Mouse (Mus musculus) spleen, adult 2 months (tissue): ENCODE measurements around the gene Rorb. TPM values are rescaled to one million over a fixed set of nuclear protein-coding genes. Genes with fewer than 3 reads are reported as not detected.

Experiments used
- DNase-seq, 2 experiments: peaks; one replicate each; pipeline versions ENCODE4 v3.0.0 to v3.0.0-alpha.2; 2012 to 2021; ENCODE audit warnings: low spot score in 2 of 2, low read depth in 1 of 2
- H3K27ac ChIP-seq: fragments of 200-500 bp; 2 replicates; pipeline ENCODE4 v1.5.1; 2012; ENCODE audit warnings: low read length, inconsistent platforms; ENCODE audit not compliant: insufficient read depth
- H3K27me3 ChIP-seq: fragments of 200-500 bp; 2 replicates; pipeline ENCODE4 v1.6.1; 2012; ENCODE audit warnings: mild to moderate bottlenecking, moderate library complexity, low read length, inconsistent platforms; ENCODE audit not compliant: control insufficient read depth, insufficient read depth
- H3K36me3 ChIP-seq: fragments of 200-500 bp; 2 replicates; pipeline ENCODE4 v1.6.1; 2012; ENCODE audit warnings: mild to moderate bottlenecking, low read length, inconsistent platforms; ENCODE audit not compliant: control insufficient read depth, insufficient read depth
- H3K4me1 ChIP-seq: fragments of 200-500 bp; 2 replicates; pipeline ENCODE4 v1.6.1; 2011; ENCODE audit warnings: inconsistent platforms; ENCODE audit not compliant: control insufficient read depth, insufficient read depth, insufficient read length
- H3K4me3 ChIP-seq: fragments of 200-500 bp; 2 replicates; pipeline ENCODE4 v1.5.1; 2011; ENCODE audit warnings: mild to moderate bottlenecking, inconsistent platforms; ENCODE audit not compliant: insufficient read depth, insufficient read length; ENCODE audit errors: extremely low read depth
- CTCF ChIP-seq: fragments of 200-500 bp; IDR thresholded peaks from 2 replicates; pipeline ENCODE4 v1.5.1; 2011; ENCODE audit warnings: mild to moderate bottlenecking, inconsistent platforms; ENCODE audit not compliant: insufficient read depth, insufficient read length, insufficient replicate concordance; ENCODE audit errors: extremely low read depth
- POLR2A ChIP-seq: fragments of 200-500 bp; IDR thresholded peaks from 2 replicates; pipeline ENCODE4 v1.6.1; 2011; ENCODE audit warnings: low read depth, low read length, inconsistent platforms
- WGBS: fragments of 180-500 bp; shearing (Covaris S2); methylation state at CpG from one replicate; pipeline ENCODE4 v1.1.7; 2018; 5-methylcytosine and 5-hydroxymethylcytosine counted together
- polyA plus RNA-seq: library from polyadenylated mRNA; depleted of rRNA; stranded (reverse); fragments of >200 nt; gene quantifications from 2 replicates; pipeline ENCODE4 v1.2.3, GENCODE M21; 2012

Rorb gene
- polyA plus RNA-seq, 1 experiment, result not detected

- no peak for TF ChIP-seq CTCF
- no peak for TF ChIP-seq POLR2A
- 5% methylated on average over 12 of the region's 12 CpGs for WGBS
- H3K27me3 ChIP-seq, result peaks cover 3% of the 10 kb centered on the region; the same call in 1 of the 2 replicates
- no peak overlapping the region for H3K27ac ChIP-seq
- no peaks in the 10 kb centered on the region for H3K36me3 ChIP-seq
- no peak overlapping the region for H3K4me3 ChIP-seq
- no peaks in the 10 kb centered on the region for H3K4me1 ChIP-seq
- DNase-seq, result no peak
Observed at GRCm38 (mm10) chr19:19111428-19112170, 603 bp upstream of the Rorb start.

GRCm38 (mm10) chr19:19110011-19110768 lies 806 bp downstream of the Rorb start:
- H3K27ac ChIP-seq, result no peak overlapping the region
- H3K27me3 ChIP-seq, result peaks cover 3% of the 10 kb centered on the region; the same call in 1 of the 2 replicates
- no peaks in the 10 kb centered on the region for H3K4me1 ChIP-seq
- TF ChIP-seq CTCF (no peak), POLR2A (no peak)
- no peaks in the 10 kb centered on the region for H3K36me3 ChIP-seq
- 4% methylated on average over 49 of the region's 49 CpGs for WGBS
- H3K4me3 ChIP-seq, result no peak overlapping the region
- DNase-seq, result no peak

GRCm38 (mm10) chr19:19108596-19109381 lies 2.2 kb downstream of the Rorb start:
- H3K27me3 ChIP-seq, result peaks cover 3% of the 10 kb centered on the region; the same call in 1 of the 2 replicates
- DNase-seq, result no peak
- 40% methylated on average over 13 of the region's 13 CpGs for WGBS
- no peaks in the 10 kb centered on the region for H3K36me3 ChIP-seq
- H3K4me3 ChIP-seq, result no peak overlapping the region
- TF ChIP-seq CTCF (no peak), POLR2A (no peak)
- H3K27ac ChIP-seq, result no peak overlapping the region
- no peaks in the 10 kb centered on the region for H3K4me1 ChIP-seq

- H3K27me3 ChIP-seq, result no peaks in the 10 kb centered on the region
Observed at GRCm38 (mm10) chr19:19104581-19104980, 6.4 kb downstream of the Rorb start.

GRCm38 (mm10) chr19:19097149-19097548 lies 13.8 kb downstream of the Rorb start:
- TF ChIP-seq CTCF (no peak), POLR2A (no peak)
- Histone ChIP-seq H3K36me3 (no peaks in the 10 kb centered on the region), H3K27ac (no peak overlapping the region), H3K4me3 (no peak overlapping the region), H3K4me1 (no peaks in the 10 kb centered on the region), H3K27me3 (no peaks in the 10 kb centered on the region)
- no peak for DNase-seq
- WGBS, result 83% methylated on average over 6 of the region's 6 CpGs

More at GRCm38 (mm10) chr19:19104581-19104980, 6.4 kb downstream of the Rorb start:
- Histone ChIP-seq H3K36me3 (no peaks in the 10 kb centered on the region), H3K4me3 (no peak overlapping the region), H3K4me1 (no peaks in the 10 kb centered on the region), H3K27ac (no peak overlapping the region)
- no peak for DNase-seq
- TF ChIP-seq POLR2A, result no peak
- no peak for TF ChIP-seq CTCF
- 82% methylated on average over 2 of the region's 2 CpGs for WGBS

- Histone ChIP-seq H3K36me3 (no peaks in the 10 kb centered on the region), H3K4me1 (no peaks in the 10 kb centered on the region), H3K27me3 (no peaks in the 10 kb centered on the region), H3K4me3 (no peak overlapping the region), H3K27ac (no peak overlapping the region)
- TF ChIP-seq POLR2A (no peak), CTCF (no peak)
- WGBS, result 90% methylated on average over 7 of the region's 7 CpGs
- DNase-seq, result no peak
Observed at GRCm38 (mm10) chr19:19089427-19089826, 21.6 kb downstream of the Rorb start.
